ENCODE assay signal across 9 mouse cellular contexts in the genomic region with DNA sequence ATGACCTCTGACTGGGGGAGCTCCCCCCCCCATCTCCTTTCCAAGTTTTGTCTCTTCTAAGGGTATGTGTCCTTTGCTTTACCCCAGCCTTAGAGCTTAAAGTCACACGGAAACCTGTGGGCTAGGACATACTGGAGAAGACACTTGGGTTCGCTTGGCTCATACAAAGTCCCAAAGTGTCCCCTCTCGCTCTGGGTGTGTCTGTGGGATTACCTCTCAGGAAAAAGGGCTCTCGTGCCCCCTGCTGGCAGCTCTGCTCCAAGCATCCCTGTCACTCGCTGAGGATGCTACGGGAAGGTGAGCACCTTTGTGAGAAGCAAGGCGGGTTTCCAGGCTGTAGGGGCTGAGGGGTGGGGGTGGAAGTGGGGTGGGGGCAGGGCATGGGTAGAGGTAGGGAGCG. TPM values are rescaled to one million over a fixed set of nuclear protein-coding genes. Genes with fewer than 3 reads are reported as not detected.
DNase-seq lines count a peak whose midpoint lies in the region; ATAC-seq and TF ChIP-seq lines count a peak whose summit lies in the region.
"Had no signal": no experiment of that assay in that cellular context is flagged by ENCODE, and none has a peak within 500 bp of the region (broad histone marks: within the 10 kb centered on the region; RNA-seq: fewer than 3 reads in every experiment).

No protein-coding gene starts in this region.

- 15% methylated on average over 8 of the region's 8 CpGs for WGBS in midbrain, embryonic 10.5 days
- 14% methylated on average over 8 of the region's 8 CpGs for WGBS in midbrain, embryonic 16.5 days
- WGBS in forebrain, embryonic 11.5 days: 16% methylated on average over 8 of the region's 8 CpGs
- 20% methylated on average over 8 of the region's 8 CpGs for WGBS in midbrain, embryonic 12.5 days
- 7% methylated on average over 8 of the region's 8 CpGs for WGBS in stomach, postnatal 0 days

- 0 out of 2 replicates have a peak, but pooled peaks cover 6% of the 10 kb centered on the region for H3K4me1 ChIP-seq in midbrain, embryonic 10.5 days
- H3K4me1 ChIP-seq in midbrain, embryonic 16.5 days (ENCODE audit: control insufficient read depth, insufficient read depth, low read length): peaks cover 6% of the 10 kb centered on the region; the same call in 1 of the 2 replicates
- H3K4me1 ChIP-seq in bone marrow macrophage, adult 2 months (ENCODE audit: control insufficient read depth, insufficient read depth, low read length): peaks cover 10% of the 10 kb centered on the region
- H3K4me1 ChIP-seq in forebrain, embryonic 11.5 days (replicated peaks; ENCODE audit: control insufficient read depth, insufficient read depth, low read length): no peaks in the 10 kb centered on the region
- H3K4me1 ChIP-seq in midbrain, embryonic 12.5 days: peaks cover 6% of the 10 kb centered on the region
- no peaks in the 10 kb centered on the region for H3K4me1 ChIP-seq in stomach, postnatal 0 days (replicated peaks; ENCODE audit: control insufficient read depth, insufficient read depth)

- DNase-seq in midbrain, embryonic 10.5 days (ENCODE audit: low spot score): peak; percentile 75
- peak; percentile 83 for DNase-seq in forebrain, embryonic 11.5 days (ENCODE audit: low spot score)
- DNase-seq in layer of hippocampus, postnatal 25 days (ENCODE audit: extremely low spot score in 1 of 2, low spot score in 1 of 2): peak; percentile 70 to 81
- DNase-seq in stomach, postnatal 0 days (ENCODE audit: low spot score): peak; percentile 82

- no peak overlapping the region for H3K9ac ChIP-seq in midbrain, embryonic 16.5 days (ENCODE audit: low read depth, low read length)
- no peak overlapping the region for H3K9ac ChIP-seq in forebrain, embryonic 11.5 days (ENCODE audit: low read length)
- H3K9ac ChIP-seq in midbrain, embryonic 12.5 days (replicated peaks): no peak overlapping the region
- no peak overlapping the region for H3K9ac ChIP-seq in stomach, postnatal 0 days (ENCODE audit: low read length)

- no peak for TF ChIP-seq EP300 in stomach, postnatal 0 days (optimal IDR thresholded peaks at IDR 0.05)

- TF ChIP-seq CTCF in bone marrow macrophage, adult 2 months (IDR thresholded peaks at IDR 0.05; ENCODE audit: low read depth, low read length): peak; percentile 78
- peak; percentile 90 for TF ChIP-seq CTCF in stomach, postnatal 0 days (IDR thresholded peaks at IDR 0.05; ENCODE audit: low read depth)

- H3K4me3 ChIP-seq in midbrain, embryonic 10.5 days: no peak overlapping the region
- no peak overlapping the region for H3K4me3 ChIP-seq in midbrain, embryonic 16.5 days (ENCODE audit: low read depth, low read length)
- no peak overlapping the region for H3K4me3 ChIP-seq in bone marrow macrophage, adult 2 months (ENCODE audit: insufficient read depth, low read length)
- H3K4me3 ChIP-seq in forebrain, embryonic 11.5 days (ENCODE audit: low read depth, low read length): no peak overlapping the region
- no peak overlapping the region for H3K4me3 ChIP-seq in midbrain, embryonic 12.5 days
- H3K4me3 ChIP-seq in stomach, postnatal 0 days (ENCODE audit: low read depth, low read length): no peak overlapping the region
- H3K4me3 ChIP-seq: megakaryocyte, embryonic 14.5 days had no signal

- H3K27me3 ChIP-seq in midbrain, embryonic 10.5 days (ENCODE audit: low read depth, poor library complexity, severe bottlenecking): peaks cover 14% of the 10 kb centered on the region
- H3K27me3 ChIP-seq in midbrain, embryonic 16.5 days (ENCODE audit: control insufficient read depth, insufficient read depth, low read depth, low read length): no peaks in the 10 kb centered on the region
- H3K27me3 ChIP-seq in forebrain, embryonic 11.5 days (ENCODE audit: control insufficient read depth, insufficient read depth, low read length): no peaks in the 10 kb centered on the region
- H3K27me3 ChIP-seq in midbrain, embryonic 12.5 days: peaks cover 6% of the 10 kb centered on the region
- H3K27me3 ChIP-seq in stomach, postnatal 0 days (ENCODE audit: control insufficient read depth, insufficient read depth, low read length): no peaks in the 10 kb centered on the region

- no peak for TF ChIP-seq POLR2A in bone marrow macrophage, adult 2 months (IDR thresholded peaks at IDR 0.05; ENCODE audit: borderline replicate concordance, low read depth, low read length)

- H3K9me3 ChIP-seq in midbrain, embryonic 10.5 days (replicated peaks): no peaks in the 10 kb centered on the region
- H3K9me3 ChIP-seq in midbrain, embryonic 16.5 days (replicated peaks; ENCODE audit: control insufficient read depth, low read length, poor library complexity, severe bottlenecking): no peaks in the 10 kb centered on the region
- no peaks in the 10 kb centered on the region for H3K9me3 ChIP-seq in forebrain, embryonic 11.5 days (ENCODE audit: control insufficient read depth, low read length)
- no peaks in the 10 kb centered on the region for H3K9me3 ChIP-seq in midbrain, embryonic 12.5 days
- no peaks in the 10 kb centered on the region for H3K9me3 ChIP-seq in stomach, postnatal 0 days (ENCODE audit: control insufficient read depth, low read length)

- H3K36me3 ChIP-seq in midbrain, embryonic 10.5 days: no peaks in the 10 kb centered on the region
- H3K36me3 ChIP-seq in midbrain, embryonic 16.5 days (ENCODE audit: control insufficient read depth, insufficient read depth, low read length): no peaks in the 10 kb centered on the region
- H3K36me3 ChIP-seq in forebrain, embryonic 11.5 days (ENCODE audit: control insufficient read depth, insufficient read depth, low read length): no peaks in the 10 kb centered on the region
- no peaks in the 10 kb centered on the region for H3K36me3 ChIP-seq in midbrain, embryonic 12.5 days
- H3K36me3 ChIP-seq in stomach, postnatal 0 days (ENCODE audit: control insufficient read depth, insufficient read depth, low read length): no peaks in the 10 kb centered on the region

- ATAC-seq in midbrain, embryonic 16.5 days: no peak
- no peak for ATAC-seq in forebrain, embryonic 11.5 days (replicated peaks; ENCODE audit: low FRiP score)
- peak; percentile 69 to 70 for ATAC-seq in hematopoietic stem cell, adult 5-6 weeks (replicated peaks in 1 of 2; ENCODE audit: insufficient read depth in 1 of 2, low FRiP score in 2 of 2, low TSS enrichment in 1 of 2, low read depth in 1 of 2, poor library complexity in 2 of 2, severe bottlenecking in 2 of 2)
- peak; percentile 49; the same call in 1 of the 2 replicates for ATAC-seq in midbrain, embryonic 12.5 days (ENCODE audit: low FRiP score, low read depth)
- no peak; the same call in 1 of the 2 replicates for ATAC-seq in stomach, postnatal 0 days (ENCODE audit: low FRiP score, low TSS enrichment)

- H3K27ac ChIP-seq in midbrain, embryonic 10.5 days (replicated peaks): no peak overlapping the region
- no peak overlapping the region for H3K27ac ChIP-seq in midbrain, embryonic 16.5 days (ENCODE audit: low read length)
- no peak overlapping the region for H3K27ac ChIP-seq in bone marrow macrophage, adult 2 months (ENCODE audit: insufficient read depth, low read depth, low read length)
- H3K27ac ChIP-seq in forebrain, embryonic 11.5 days (ENCODE audit: low read depth, low read length): no peak overlapping the region
- H3K27ac ChIP-seq in midbrain, embryonic 12.5 days (replicated peaks): no peak overlapping the region
- no peak overlapping the region for H3K27ac ChIP-seq in stomach, postnatal 0 days (replicated peaks)

- H3K4me2 ChIP-seq in midbrain, embryonic 16.5 days (ENCODE audit: low read length): no peak overlapping the region
- H3K4me2 ChIP-seq in forebrain, embryonic 11.5 days (ENCODE audit: low read depth, low read length, severe bottlenecking): no peak overlapping the region
- no peak overlapping the region for H3K4me2 ChIP-seq in midbrain, embryonic 12.5 days (replicated peaks)
- H3K4me2 ChIP-seq in stomach, postnatal 0 days (replicated peaks; ENCODE audit: low read depth): no peak overlapping the region; the same call in 1 of the 2 replicates

RNA-seq across cellular contexts. Expression of gene Arhgap27, which starts 38.3 kb away (rescaled TPM):
- polyA plus RNA-seq in midbrain, embryonic 10.5 days (2016; fragmentation: Nextera tagmentation; extraction: Ambion mirVana): 3.8 and 4.1 TPM in 2 replicates
- polyA plus RNA-seq in midbrain, embryonic 16.5 days (2015; fragmentation: Nextera tagmentation; extraction: Ambion mirVana): 3.8 and 4.4 TPM in 2 replicates
- 23.8 and 24.6 TPM in 2 replicates for polyA plus RNA-seq in bone marrow macrophage, adult 2 months (2012; ENCODE audit: insufficient read depth, insufficient read length, missing spikeins)
- 3.2 TPM in 2 replicates for polyA plus RNA-seq in forebrain, embryonic 11.5 days (2014; fragmentation: Nextera tagmentation; extraction: Ambion mirVana)
- 21.3 and 21.5 TPM in 2 replicates for total RNA-seq in hematopoietic stem cell, adult 5-6 weeks (2017)
- total RNA-seq in layer of hippocampus, postnatal 25 days (2021): 1 to 10 TPM; 8.6 to 9.3 TPM
- polyA plus RNA-seq in midbrain, embryonic 12.5 days (2016; fragmentation: Nextera tagmentation; extraction: Ambion mirVana): 4.3 and 4.4 TPM in 2 replicates
- polyA plus RNA-seq in stomach, postnatal 0 days (2015; fragmentation: Nextera tagmentation; extraction: Ambion mirVana): 18.2 and 22.1 TPM in 2 replicates

RNA-seq across cellular contexts. Expression of gene Map3k14, which starts 57.9 kb away (rescaled TPM):
- 4.4 and 5.4 TPM in 2 replicates for polyA plus RNA-seq in midbrain, embryonic 10.5 days (2016; fragmentation: Nextera tagmentation; extraction: Ambion mirVana)
- 4.4 TPM in 2 replicates for polyA plus RNA-seq in midbrain, embryonic 16.5 days (2015; fragmentation: Nextera tagmentation; extraction: Ambion mirVana)
- polyA plus RNA-seq in bone marrow macrophage, adult 2 months (2012; ENCODE audit: insufficient read depth, insufficient read length, missing spikeins): 17.9 and 18.7 TPM in 2 replicates
- polyA plus RNA-seq in forebrain, embryonic 11.5 days (2014; fragmentation: Nextera tagmentation; extraction: Ambion mirVana): 3.8 and 4.6 TPM in 2 replicates
- 4.4 and 10.6 TPM in 2 replicates for total RNA-seq in hematopoietic stem cell, adult 5-6 weeks (2017)
- total RNA-seq in layer of hippocampus, postnatal 25 days (2021): 1 to 10 TPM; 3.0 to 3.7 TPM
- polyA plus RNA-seq in midbrain, embryonic 12.5 days (2016; fragmentation: Nextera tagmentation; extraction: Ambion mirVana): 6.0 and 7.8 TPM in 2 replicates
- polyA plus RNA-seq in stomach, postnatal 0 days (2015; fragmentation: Nextera tagmentation; extraction: Ambion mirVana): 1.6 TPM in 2 replicates

Comparison
In these comparisons a context has a peak if more than half of its experiments do, and no peak if none do; other contexts are left out.
1. ATAC-seq: peak in hematopoietic stem cell, adult 5-6 weeks (2 of 2) and midbrain, embryonic 12.5 days (single experiment); none in midbrain, embryonic 16.5 days (single experiment), forebrain, embryonic 11.5 days (single experiment) and stomach, postnatal 0 days (single experiment).
2. Peak in every context shown above with its lines, with median percentiles within 50 percentile points of each other: DNase-seq.